Mouse (Mus musculus): ENCODE results near the gene Hagh. TPM values are rescaled to one million over a fixed set of nuclear protein-coding genes. Genes with fewer than 3 reads are reported as not detected.
A peak's percentile ranks its signal among the peaks of the same experiment; 100 is the strongest.

Gene Hagh
- total RNA-seq, 2 experiments from 2014 or later = 67.9 to 72.7 TPM

DNA sequence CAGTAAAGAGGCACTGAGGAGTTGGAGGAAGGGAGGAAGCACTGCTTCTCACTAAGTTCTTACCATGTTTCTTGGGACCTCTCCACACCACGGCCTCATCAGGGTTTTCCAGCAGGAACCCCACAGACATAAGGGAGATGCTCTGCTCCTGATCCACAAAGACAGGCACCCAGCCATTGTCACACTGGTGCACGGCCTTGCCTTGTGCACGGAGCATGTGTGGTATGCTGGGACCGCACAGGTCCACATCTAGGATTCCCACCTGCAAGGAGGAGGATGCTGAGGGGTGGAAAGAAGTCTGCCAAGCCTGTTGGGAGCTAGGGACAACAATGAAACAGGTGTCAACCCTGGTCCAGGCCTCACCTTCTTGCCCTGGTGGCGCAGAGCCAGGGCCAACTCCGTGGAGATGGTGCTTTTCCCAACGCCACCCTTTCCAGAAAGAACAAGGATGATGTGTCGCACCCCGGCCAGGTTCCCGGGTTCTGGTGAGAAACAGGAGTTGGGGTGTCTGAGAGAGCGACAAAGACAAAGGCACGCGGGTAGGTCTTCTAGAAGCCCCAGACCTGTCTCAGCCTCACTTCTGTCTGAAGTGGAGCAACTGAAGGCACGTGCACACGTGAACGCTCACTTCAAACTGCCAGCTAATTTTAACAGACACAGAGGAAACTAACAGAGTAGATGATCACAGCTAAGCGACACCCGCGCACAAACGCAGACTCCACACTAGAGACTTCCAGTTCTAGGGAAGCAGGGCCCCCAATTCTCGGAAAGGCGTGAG is 45.6 kb downstream of the Hagh start:
- DNase-seq (ENCODE audit: low spot score) = no peak

DNA sequence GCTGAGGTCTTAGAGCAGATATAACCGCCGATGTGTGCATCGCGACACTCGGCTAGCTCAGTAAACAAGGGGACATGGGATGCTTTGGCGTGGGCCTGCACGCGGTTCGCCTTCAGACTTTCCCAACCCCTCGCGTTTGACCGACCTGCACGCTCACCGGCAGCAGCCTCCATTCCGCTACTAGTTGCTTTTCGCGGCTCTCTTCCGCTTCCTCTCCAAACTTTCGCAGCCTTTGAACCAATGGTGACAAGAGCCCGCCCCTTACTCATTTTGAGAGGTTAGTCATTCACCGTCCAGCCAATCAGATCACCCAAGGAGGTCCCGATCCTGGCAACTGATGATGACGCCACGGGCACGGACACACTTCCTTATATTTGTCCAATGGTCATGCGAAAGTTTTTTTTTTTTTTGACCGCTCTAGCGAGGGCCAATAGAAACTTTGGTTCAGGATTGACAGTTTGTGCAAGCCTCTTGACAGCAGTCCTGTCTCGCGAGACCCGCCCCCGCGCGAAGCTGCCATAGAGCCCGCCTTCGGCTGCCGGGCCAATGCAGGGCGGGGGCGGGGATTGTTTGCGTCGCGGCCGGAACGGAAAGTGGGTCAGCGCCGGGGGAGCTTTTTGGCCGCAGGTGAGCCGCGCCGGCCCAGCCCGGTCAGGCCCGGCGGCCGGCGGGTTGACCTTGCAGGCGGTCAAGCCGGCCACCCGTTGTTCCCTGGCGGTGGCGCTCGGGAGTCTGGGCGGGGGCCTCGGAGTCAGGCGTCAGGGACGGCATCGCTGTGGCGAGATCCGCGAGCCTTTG is 46.4 kb downstream of the Hagh start, which contains the start of the genes Nubp2 and Spsb3:
Nubp2 (minus strand) TSS at position 216 of the 798 bp plus-strand sequence.
Spsb3 (plus strand) TSS at position 510 of the 798 bp plus-strand sequence.
- peak; percentile 98 for DNase-seq (ENCODE audit: low spot score)

DNA sequence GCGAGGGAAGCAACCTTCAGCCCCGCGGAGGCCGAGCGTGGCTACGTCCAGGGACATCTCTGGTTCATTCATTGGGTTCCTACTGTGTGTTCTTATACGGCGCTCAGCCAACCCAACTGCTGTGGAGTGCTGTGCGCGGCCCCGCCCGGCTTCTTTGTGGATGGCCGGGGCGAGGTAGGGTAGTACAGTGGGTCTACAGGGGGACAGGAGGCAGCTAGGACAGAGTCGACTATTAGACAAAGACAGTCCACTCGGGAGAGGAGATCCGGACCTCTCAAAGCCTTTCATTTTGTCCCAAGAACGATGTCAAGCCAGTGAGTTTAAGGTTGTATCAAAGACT is 47.0 kb downstream of the Hagh start:
- no peak for DNase-seq (ENCODE audit: low spot score)

DNA sequence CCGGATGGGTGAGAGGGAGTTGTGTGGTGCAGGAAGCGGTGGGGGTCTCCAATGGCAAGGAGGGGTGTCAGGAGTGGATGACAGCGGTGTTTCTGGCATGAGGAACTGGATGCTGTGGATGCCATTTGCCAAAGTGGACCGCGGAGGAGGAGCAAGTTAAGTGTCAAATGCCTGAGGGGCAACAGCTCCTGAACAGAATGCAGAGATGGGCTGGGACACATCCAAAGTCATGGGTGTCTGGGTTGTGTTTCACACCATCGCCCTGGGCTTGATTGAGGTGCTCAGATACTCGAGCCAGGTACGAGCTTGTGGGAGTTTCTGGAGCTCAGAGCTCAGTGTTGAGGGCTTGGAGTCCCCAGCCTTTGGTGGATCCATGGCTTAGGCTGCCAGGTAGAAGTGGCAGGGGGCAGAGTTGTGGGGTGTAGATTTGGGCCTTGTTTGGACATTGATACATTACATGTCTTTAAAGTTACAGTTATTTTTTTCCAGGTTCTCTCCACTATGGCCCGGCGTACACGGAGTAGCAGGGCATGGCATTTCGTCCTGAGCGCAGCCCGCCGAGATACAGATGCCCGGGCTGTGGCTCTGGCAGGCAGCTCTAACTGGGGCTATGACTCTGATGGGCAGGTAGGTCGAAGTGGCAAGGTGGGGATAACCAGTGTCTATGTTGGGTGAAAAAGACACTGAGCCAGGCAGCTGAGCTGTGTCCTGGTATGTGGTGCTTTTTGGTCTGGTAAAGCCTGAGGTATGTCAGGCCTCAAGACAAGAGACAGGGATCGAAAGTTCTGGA is 47.5 kb downstream of the Hagh start:
- DNase-seq (ENCODE audit: low spot score) = no peak

DNA sequence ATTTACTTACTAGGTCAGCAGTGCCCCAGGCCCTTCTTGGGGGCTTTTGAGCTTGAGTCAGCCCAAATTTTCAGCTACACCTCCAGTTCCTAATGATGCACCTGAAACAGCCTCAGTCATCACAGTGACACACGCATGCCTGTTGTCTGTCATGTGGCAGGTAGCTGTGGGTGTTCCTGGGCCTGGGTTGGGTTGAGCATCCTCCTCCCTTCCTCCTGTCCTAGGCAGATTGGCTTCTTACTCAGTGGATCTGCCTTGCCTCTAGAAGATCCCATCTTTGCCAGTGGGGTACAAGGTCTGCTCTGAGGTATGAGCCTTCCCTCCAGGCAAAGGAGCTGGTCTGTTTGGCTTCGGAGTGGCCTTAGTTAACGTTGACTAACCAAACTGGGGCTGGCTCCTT is 48.9 kb downstream of the Hagh start:
- DNase-seq (ENCODE audit: low spot score) = no peak

DNA sequence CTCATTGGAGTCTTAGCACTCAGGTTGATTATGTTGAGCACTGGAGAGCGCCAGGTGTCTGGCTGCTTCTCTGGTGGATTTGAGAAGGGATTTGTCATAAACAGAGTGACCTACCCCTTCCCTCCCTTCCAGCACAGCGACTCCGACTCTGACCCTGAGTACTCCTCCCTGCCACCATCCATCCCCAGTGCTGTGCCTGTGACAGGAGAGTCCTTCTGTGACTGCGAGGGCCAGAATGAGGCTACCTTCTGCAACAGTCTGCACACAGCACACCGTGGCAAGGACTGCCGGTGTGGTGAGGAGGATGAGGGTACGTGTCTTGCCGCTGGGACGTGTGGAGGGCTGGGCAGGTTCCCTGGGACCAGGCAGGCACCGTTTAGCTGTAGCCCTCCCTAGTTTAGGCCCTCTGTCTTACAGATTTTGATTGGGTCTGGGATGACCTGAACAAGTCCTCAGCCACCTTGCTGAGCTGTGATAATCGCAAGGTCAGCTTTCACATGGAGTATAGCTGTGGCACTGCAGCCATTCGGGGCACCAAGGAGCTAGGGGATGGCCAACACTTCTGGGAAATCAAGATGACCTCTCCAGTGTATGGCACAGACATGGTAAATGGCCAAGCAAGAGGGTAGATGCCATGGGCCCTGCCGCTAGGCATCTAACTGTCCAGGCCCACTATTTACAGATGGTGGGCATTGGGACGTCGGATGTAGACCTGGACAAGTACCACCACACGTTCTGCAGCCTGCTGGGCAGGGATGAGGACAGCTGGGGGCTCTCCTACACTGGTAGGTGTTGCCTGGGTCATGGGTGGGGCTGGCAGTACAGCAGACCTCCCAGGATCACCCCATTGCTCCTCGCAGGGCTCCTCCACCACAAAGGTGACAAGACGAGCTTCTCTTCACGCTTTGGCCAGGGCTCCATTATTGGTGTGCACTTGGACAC is 50.5 kb downstream of the Hagh start:
- no peak for DNase-seq (ENCODE audit: low spot score)

DNA sequence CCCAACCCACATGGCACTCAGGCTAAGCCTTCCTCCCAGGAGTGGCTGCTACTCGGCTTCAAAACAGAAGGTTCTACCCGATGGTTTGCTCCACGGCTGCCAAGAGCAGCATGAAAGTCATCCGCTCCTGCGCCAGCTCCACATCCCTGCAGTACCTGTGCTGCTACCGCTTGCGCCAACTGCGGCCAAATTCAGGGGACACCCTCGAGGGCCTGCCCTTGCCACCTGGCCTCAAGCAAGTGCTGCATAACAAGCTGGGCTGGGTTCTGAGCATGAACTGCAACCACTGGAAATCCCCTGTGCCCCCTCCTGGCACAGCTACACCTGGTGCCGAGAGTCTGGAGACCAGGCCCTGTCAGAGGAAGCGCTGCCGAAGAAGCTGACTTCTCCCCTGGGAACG is 51.4 kb downstream of the Hagh start:
- no peak for DNase-seq (ENCODE audit: low spot score)

DNA sequence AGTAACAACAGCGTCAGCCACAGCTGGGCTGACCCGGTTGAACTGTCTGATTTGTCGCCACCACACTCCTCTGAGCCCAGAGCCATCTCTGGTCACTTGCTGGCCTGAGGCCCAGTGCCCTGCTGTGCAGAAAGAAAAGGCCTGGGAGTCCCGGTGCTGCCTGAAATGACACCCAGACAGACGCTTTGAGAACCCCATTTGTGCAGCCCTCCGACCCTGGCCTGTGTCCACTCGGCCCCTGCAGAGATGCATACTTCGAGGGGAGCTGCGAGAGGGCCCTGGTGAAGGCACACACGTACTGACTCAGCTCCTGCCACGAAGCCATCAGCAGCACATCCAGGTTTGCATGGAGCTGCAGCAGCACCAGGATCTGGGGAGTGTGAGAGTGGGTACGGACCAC is 52.8 kb downstream of the Hagh start:
- no peak for DNase-seq (ENCODE audit: low spot score)

DNA sequence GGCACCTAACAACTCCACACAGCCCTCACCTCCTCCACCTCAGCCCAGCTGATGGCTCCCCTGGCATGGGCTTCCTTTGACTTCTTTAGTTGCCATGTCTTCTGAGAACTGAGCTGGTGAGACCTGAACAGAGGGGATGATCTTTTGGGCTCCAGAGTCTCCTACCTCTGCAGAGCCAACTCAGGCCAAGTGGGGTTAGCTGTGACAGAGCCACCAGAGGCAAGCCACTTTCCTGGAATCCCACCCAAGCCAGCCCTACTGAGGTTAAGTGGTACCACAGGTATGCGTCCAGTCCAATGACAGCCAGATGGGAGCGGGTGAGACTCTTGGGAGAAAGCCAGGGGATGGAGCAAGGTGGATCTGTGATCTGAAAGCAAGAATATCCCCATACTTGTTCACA is 53.3 kb downstream of the Hagh start:
- no peak for DNase-seq (ENCODE audit: low spot score)

DNA sequence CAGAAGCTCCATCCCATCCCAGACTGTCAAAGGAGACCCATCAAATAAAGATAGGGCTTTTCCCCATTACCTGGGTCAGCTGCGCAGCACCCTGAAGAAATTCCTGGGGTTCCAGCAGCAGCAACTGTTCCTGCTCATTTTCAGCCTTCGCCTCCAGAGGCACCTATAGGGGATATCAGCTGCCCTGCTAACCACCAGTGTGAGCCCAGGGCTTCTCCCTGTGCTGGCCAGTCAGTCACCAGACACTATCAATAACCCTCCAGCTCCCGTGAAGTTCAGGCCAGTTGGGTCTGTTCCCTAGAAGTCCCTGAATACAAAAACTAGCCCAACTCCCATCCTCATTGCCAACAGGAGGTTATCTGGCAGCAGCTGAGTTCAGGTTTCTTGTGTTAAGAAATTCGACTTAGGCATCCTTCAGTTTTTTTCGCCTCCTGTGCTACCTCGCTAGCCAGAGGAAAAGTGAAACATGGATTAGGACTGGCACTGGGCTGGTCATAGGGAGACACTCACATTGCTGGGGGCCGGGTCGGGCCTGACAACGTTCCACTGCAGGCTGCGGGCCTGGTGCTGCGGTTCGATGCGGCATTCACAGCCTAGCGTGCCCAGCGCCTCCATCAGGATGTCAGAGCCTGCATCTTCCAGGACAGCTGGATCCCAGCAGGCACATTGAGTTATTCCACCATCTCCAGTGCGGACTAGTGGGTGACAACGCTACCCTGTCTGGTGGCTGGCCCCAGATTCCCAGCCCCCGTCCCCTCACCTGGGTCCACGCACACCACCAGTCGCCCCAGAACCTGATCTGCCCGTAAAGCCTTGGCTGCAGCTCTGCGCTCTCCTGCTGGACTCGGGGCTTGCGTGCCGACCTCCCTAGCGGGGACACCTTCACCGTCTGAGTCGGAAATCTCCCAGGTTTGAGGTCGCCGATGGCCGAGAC is 54.4 kb downstream of the Hagh start:
- no peak for DNase-seq (ENCODE audit: low spot score)

DNA sequence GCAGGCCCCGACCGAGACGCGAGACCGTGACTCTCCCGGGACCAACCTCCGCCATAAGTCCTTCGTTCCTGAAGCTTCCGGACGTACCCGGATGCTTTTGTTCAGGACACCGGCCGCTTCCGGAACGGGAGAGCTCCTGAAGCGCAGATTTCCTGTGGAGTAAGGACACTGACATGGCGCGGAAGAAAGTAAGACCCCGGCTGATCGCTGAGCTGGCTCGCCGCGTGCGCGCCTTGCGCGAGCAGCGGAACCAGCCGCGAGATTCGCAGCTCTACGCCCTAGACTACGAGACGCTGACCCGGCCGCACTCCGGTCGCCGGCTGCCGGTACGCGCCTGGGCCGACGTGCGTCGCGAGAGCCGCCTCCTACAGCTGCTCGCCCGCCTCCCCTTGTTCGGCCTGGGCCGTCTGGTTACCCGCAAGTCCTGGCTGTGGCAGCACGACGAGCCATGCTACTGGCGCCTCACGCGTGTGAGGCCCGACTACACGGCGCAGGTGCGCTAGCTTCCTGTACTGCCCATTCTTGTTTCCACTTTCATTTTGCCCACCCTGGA is 55.1 kb downstream of the Hagh start, which contains the start of the genes Eme2 and Mrps34:
Eme2 (minus strand) TSS at position 93 of the 553 bp plus-strand sequence.
Mrps34 (plus strand) TSS at position 122 of the 553 bp plus-strand sequence.
- DNase-seq (ENCODE audit: low spot score) = peak; percentile 84

DNA sequence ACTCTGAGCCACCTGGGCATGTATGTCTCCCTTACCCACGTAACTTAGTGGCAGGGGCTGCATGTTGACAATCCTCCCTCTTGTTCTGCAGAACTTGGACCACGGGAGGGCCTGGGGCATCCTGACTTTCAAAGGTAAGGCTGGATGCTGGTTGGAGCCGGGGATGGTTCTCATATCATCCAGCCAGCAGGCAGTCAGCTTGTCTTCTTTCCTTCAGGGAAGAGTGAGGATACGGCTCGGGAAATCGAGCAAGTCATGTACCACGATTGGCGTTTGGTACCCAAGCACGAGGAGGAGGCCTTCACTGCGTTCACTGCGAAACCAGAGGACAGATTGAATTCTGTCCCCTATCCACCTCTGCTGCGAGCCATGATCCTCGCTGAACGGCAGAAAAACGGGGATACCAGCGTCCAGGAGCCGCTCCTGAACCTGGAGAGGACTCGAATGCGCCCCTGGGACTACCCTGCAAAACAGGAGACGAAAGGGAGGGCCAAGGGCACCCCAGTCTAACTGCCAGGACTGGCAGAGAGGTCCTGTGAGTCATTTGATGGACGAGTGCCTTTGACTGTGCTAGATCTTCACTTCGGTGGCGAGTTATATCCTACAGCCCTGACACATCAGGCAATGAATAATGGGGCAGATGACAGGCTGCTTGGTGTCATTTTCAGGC is 55.8 kb downstream of the Hagh start:
- DNase-seq (ENCODE audit: low spot score) = no peak

DNA sequence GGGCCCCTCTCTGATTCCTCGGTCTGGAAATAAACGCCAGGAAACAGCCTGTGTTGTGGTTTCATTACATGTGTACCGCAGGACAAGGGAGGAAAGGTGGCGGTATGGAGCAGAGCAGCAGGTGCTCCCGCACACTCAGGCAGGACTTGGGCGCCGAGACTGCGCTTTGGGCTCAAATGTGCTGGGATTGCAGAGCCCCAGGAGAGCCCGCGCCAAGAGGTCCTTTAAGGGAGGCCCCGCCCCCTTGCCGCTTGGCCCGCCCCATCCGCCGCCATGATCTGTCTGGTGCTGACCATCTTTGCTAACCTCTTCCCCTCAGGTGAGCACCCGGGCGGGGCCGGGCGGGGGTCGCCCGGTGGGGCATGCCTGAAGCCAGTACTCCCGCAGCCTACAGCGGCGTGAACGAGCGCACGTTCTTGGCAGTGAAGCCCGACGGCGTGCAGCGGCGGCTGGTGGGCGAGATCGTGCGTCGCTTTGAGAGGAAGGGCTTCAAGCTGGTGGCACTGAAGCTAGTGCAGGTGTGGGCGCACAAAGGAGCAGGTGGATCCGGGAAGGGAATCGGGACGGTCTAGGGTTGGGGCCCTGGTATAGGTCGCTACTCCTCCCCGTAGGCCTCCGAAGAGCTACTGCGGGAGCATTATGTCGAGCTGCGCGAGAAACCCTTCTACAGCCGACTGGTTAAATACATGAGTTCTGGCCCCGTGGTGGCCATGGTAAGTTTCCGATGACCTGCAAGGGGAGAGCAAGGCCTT is 56.5 kb downstream of the Hagh start, which contains the start of gene Nme3:
Nme3 (plus strand) TSS at position 260 of the 752 bp plus-strand sequence.
- DNase-seq (ENCODE audit: low spot score) = peak; percentile 51

DNA sequence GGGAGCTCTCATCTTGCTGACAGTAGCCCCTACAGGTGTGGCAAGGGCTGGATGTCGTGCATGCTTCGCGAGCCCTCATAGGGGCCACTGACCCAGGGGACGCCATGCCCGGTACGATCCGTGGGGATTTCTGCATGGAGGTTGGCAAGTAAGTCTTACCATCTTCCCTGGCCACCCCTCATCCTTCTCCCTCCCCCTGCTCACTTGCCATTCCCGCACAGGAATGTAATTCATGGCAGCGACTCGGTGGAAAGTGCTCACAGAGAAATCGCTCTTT is 57.0 kb downstream of the Hagh start:
- no peak for DNase-seq (ENCODE audit: low spot score)

DNA sequence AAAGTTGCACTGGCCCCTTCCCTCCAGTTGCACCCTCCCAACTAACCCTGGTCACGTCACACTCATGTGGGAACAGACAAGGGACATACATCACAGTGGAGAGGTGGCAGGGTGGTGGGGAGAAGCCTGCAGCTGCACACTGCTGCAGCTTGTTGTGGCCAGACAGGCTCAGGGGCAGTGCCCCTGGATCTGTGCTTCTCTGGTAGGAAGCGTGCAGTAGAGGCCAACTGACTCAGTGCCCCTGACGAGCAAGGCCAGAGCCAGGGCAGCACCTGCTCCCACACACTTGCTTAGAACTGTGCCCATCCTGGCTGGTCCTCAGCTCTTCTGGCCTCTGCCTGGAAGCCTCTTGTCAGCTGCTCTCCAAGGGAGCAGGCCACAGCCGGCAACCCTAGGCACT is 57.7 kb downstream of the Hagh start:
- no peak for DNase-seq (ENCODE audit: low spot score)

DNA sequence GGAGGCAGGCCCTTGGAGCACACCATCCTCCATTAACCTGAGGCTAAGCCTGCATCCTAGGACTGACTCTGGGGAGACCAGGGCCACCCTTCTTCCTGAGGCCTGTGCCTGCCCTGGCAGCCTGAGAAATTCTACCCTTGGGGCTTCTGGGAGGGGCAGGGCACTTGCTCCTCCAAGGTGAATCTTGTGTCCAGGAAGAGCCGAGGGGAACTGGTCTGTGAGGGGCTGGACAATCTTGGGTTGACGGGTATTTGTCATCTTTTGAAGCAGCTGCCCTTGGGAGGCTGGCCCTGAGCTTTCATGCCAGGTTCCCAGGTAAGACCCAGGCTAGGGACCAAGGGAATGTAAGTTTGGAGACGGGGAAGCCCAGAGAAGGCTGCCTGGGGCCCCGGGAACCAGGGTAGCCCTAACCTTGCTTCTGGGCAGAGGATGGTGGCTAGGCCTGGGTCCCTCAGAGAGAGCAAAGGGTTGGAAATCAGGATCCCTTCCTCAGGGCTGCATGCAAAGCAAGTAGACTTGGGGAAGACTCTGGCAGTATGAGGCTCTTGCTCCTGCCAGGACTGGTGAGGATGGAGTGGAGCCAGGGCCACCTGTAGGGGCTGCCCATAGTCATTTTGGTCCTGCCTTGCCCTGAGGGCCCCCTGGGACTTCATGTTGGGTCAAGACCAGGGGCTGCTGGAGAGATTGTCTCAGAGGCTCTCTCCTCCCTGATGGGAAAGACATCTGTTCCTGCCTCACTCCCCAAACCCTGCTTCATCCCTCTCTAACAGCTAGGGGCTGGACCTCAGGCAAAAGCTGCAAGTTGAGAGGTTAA is 58.3 kb downstream of the Hagh start:
- no peak for DNase-seq (ENCODE audit: low spot score)

DNA sequence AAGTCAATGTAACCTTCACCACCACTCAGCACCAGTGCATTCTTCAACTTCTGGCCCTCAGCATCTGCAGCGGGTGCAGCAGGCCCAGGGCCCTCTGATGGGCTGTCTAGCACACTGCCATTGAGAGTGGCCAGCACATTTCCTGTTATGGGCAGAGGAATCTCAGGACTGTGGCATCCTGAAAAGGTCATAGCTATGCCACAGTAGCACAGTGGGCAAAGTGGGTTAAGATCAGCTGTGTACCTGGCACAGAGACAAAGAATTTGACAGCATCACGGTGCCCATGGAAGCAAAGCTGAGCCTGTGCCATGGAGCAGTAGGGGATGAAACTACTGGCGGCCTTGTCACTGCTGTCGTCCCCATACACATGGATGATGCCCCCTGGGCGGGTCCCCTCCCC is 59.2 kb downstream of the Hagh start:
- DNase-seq (ENCODE audit: low spot score) = no peak

Measured in gastrocnemius, adult 18-20 months (tissue).